Mouse (Mus musculus): Measurements from ENCODE around the gene Egfl8. TPM values are rescaled to one million over a fixed set of nuclear protein-coding genes. Genes with fewer than 3 reads are reported as not detected.
A peak's percentile ranks its signal among the peaks of the same experiment; 100 is the strongest.

Egfl8 gene
- polyA plus RNA-seq, 1 experiment = 7.2 TPM

DNA sequence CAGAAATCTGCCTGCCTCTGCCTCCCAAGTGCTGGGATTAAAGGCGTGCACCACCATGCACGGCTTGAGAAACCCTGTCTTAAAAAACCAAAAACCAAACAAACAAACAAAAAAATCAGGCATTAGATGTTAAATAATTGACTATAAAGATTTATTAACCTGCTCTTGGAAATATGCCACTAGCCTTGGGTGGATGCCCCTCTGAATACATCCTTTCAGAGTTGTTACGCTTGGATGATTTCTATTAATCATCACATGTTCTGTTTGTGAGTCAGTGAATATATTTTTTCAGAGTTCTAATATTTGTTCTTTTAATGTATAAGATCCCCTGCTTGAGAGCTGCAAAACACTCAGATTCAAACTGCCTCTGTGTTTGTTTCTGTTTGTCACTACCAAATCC lies 9.2 kb upstream of the Egfl8 start:
- WGBS = 90% methylated on average over 3 of the region's 3 CpGs
- H3K4me1 ChIP-seq (ENCODE audit: control insufficient read depth, insufficient read depth, low read length) = no peaks in the 10 kb centered on the region
- no peak overlapping the region for H3K4me3 ChIP-seq (replicated peaks; ENCODE audit: control insufficient read depth, low read depth, low read length)
- TF ChIP-seq POLR2A (IDR thresholded peaks at IDR 0.05; ENCODE audit: borderline replicate concordance, control insufficient read depth, low read depth, low read length) = no peak
- TF ChIP-seq CTCF (IDR thresholded peaks at IDR 0.05; ENCODE audit: control insufficient read depth, insufficient read depth, low read length) = no peak
- no peak overlapping the region for H3K27ac ChIP-seq (ENCODE audit: control insufficient read depth, insufficient read depth, low read depth, low read length, poor library complexity)

DNA sequence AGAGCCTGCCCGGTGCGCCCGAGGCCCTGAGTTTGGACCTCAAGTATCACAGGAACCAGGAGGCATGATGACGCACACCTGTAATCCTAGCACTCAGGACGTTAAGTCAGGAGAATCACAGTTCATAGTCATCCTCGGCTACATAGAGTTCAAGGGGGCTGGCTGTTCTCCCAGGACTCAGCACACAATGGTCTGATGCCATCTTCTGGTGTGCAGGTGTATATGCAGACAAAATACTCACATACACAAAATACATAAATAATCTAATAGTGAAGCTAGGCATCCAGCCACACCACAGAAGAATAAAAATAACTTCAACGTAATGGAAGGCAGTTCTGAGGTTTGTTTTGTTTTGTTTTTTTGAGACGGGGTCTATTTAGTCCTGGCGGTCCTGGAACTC lies 7.4 kb upstream of the Egfl8 start:
- Histone ChIP-seq H3K4me1 (ENCODE audit: control insufficient read depth, insufficient read depth, low read length) (no peaks in the 10 kb centered on the region), H3K27ac (ENCODE audit: control insufficient read depth, insufficient read depth, low read depth, low read length, poor library complexity) (no peak overlapping the region), H3K4me3 (replicated peaks; ENCODE audit: control insufficient read depth, low read depth, low read length) (no peak overlapping the region)
- TF ChIP-seq POLR2A (IDR thresholded peaks at IDR 0.05; ENCODE audit: borderline replicate concordance, control insufficient read depth, low read depth, low read length) = no peak
- TF ChIP-seq CTCF (IDR thresholded peaks at IDR 0.05; ENCODE audit: control insufficient read depth, insufficient read depth, low read length) = no peak
- 84% methylated on average over 9 of the region's 9 CpGs for WGBS

DNA sequence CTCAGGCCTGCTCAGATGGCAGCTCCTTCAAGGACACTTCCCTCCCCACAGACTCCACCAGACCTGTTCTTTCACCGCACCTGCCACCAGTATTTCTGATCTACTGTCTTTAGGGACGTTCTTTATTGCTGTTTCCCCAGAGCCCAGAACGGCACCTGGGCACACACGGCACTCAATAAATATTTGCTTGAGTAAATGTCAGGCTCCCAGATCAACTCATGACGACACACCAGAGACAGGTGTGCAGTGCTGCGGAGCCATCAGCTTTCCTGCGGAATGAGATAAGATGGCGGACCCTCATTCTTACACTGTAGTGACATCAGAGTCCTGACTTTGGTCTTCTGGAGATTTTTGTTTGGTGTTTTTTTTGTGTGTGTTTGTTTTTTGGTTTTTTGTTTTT lies 5.2 kb upstream of the Egfl8 start:
- TF ChIP-seq CTCF (IDR thresholded peaks at IDR 0.05; ENCODE audit: control insufficient read depth, insufficient read depth, low read length) (no peak), POLR2A (IDR thresholded peaks at IDR 0.05; ENCODE audit: borderline replicate concordance, control insufficient read depth, low read depth, low read length) (no peak)
- 89% methylated on average over 8 of the region's 8 CpGs for WGBS
- no peak overlapping the region for H3K27ac ChIP-seq (ENCODE audit: control insufficient read depth, insufficient read depth, low read depth, low read length, poor library complexity)

DNA sequence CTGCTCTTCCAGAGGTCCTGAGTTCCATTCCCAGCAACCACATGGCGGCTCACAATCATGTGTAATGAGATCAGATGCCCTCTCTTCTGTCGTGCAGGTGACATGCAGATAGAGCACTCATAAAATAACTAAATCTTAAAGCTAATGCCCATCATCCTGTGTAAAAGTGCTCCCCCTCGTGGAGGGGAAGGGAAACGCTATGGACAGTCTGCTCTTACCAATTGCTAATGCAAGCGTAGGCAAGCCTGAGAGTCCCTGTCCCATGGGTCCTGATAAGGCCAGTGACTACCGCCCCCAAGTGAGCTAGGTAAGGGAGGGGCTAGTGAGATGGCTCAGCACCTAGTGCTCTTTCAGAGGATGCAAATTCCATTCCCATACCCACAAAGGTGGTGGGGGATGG lies 3.2 kb upstream of the Egfl8 start:
- WGBS = 9% methylated on average over 6 of the region's 6 CpGs
- H3K4me3 ChIP-seq (replicated peaks; ENCODE audit: control insufficient read depth, low read depth, low read length) = no peak overlapping the region
- TF ChIP-seq CTCF (IDR thresholded peaks at IDR 0.05; ENCODE audit: control insufficient read depth, insufficient read depth, low read length) (peak; percentile 75), POLR2A (IDR thresholded peaks at IDR 0.05; ENCODE audit: borderline replicate concordance, control insufficient read depth, low read depth, low read length) (no peak)
- no peak overlapping the region for H3K27ac ChIP-seq (ENCODE audit: control insufficient read depth, insufficient read depth, low read depth, low read length, poor library complexity)
- H3K4me1 ChIP-seq (ENCODE audit: control insufficient read depth, insufficient read depth, low read length) = no peaks in the 10 kb centered on the region

More for the DNA sequence above, 5.2 kb upstream of the Egfl8 start:
- H3K4me3 ChIP-seq (replicated peaks; ENCODE audit: control insufficient read depth, low read depth, low read length) = no peak overlapping the region
- H3K4me1 ChIP-seq (ENCODE audit: control insufficient read depth, insufficient read depth, low read length) = no peaks in the 10 kb centered on the region

DNA sequence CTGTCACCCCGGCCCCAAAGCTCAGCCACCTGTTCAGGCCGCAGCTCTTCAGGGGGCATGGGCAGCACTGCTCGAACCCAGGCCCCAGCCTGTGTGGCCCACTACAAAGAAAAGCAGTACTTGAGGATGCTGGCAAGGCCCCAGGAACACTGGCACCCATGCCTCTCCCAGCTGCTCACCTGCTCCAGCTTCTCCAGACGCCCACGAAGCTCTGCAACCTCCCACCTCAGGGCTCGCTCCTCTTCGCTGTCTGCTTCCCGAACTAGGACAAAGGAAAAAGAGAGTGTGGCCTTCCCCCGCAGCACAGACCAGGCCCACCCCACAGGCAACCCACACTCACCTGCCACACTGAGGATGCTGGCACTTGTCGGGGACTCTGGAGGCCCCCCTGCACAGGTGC lies 1.9 kb downstream of the Egfl8 start:
- Histone ChIP-seq H3K4me1 (ENCODE audit: control insufficient read depth, insufficient read depth, low read length) (peaks cover 2% of the 10 kb centered on the region; the same call in 1 of the 2 replicates), H3K4me3 (replicated peaks; ENCODE audit: control insufficient read depth, low read depth, low read length) (no peak overlapping the region), H3K27ac (ENCODE audit: control insufficient read depth, insufficient read depth, low read depth, low read length, poor library complexity) (no peak overlapping the region)
- WGBS = 84% methylated on average over 10 of the region's 10 CpGs
- TF ChIP-seq CTCF (IDR thresholded peaks at IDR 0.05; ENCODE audit: control insufficient read depth, insufficient read depth, low read length) (no peak), POLR2A (IDR thresholded peaks at IDR 0.05; ENCODE audit: borderline replicate concordance, control insufficient read depth, low read depth, low read length) (no peak)

DNA sequence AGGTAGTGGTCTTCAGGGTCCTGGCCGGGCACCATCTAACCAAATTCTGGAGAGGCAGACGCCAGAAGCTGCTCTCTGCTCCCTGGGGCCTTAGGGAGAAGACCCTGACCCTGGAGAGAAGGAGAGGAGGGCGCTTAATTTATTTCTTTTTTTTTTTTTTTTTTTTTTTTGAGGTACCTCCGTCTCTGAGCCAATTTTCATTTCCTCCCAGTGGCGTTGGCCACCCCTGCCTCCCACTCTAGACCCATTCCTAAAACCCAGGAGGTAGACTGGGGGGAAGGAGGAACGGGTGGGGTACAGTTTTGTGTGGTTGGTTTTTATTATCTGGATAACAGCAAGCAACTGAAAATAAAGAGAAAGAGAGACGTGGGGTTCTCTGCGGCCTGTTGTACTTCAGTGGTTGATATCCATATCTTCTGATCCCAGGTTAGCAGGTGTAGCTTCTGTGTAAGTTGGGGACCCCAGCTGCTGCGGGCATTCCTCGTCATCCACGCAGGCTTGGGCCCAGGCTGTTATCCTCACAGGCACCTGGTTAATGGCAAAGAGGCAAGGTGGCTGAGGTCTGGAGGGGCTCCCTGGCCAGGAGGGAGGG lies 2.6 kb downstream of the Egfl8 start:
- no peak overlapping the region for H3K4me3 ChIP-seq (replicated peaks; ENCODE audit: control insufficient read depth, low read depth, low read length)
- peaks cover 2% of the 10 kb centered on the region; the same call in 1 of the 2 replicates for H3K4me1 ChIP-seq (ENCODE audit: control insufficient read depth, insufficient read depth, low read length)
- no peak for TF ChIP-seq POLR2A (IDR thresholded peaks at IDR 0.05; ENCODE audit: borderline replicate concordance, control insufficient read depth, low read depth, low read length)
- no peak for TF ChIP-seq CTCF (IDR thresholded peaks at IDR 0.05; ENCODE audit: control insufficient read depth, insufficient read depth, low read length)
- 57% methylated on average over 11 of the region's 11 CpGs for WGBS
- no peak overlapping the region for H3K27ac ChIP-seq (ENCODE audit: control insufficient read depth, insufficient read depth, low read depth, low read length, poor library complexity)

DNA sequence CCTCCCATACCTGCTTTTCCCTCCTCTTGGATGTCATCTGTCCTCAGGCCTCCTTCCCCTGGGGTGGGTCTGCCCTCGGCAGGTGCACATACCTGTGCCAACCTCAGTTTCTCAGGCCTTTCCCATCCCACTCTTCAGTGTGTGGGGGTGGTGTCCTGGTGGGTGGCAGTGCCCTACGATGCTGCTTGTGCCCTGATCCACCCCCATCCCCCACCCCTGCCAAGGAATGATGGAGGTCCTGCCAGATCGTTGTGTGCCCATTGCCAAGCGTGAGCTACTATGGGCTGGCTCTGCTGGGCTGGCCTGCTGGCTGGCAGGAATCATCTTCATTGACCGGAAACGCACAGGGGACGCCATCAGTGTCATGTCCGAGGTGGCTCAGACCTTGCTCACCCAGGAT lies 4.7 kb downstream of the Egfl8 start:
- peaks cover 8% of the 10 kb centered on the region; the same call in 1 of the 2 replicates for H3K4me1 ChIP-seq (ENCODE audit: control insufficient read depth, insufficient read depth, low read length)
- H3K4me3 ChIP-seq (replicated peaks; ENCODE audit: control insufficient read depth, low read depth, low read length) = no peak overlapping the region
- TF ChIP-seq POLR2A (IDR thresholded peaks at IDR 0.05; ENCODE audit: borderline replicate concordance, control insufficient read depth, low read depth, low read length) (0 out of 2 replicates have a peak, but pooled peaks have one; percentile 22), CTCF (IDR thresholded peaks at IDR 0.05; ENCODE audit: control insufficient read depth, insufficient read depth, low read length) (no peak)
- 91% methylated on average over 8 of the region's 8 CpGs for WGBS
- H3K27ac ChIP-seq (ENCODE audit: control insufficient read depth, insufficient read depth, low read depth, low read length, poor library complexity) = no peak overlapping the region

DNA sequence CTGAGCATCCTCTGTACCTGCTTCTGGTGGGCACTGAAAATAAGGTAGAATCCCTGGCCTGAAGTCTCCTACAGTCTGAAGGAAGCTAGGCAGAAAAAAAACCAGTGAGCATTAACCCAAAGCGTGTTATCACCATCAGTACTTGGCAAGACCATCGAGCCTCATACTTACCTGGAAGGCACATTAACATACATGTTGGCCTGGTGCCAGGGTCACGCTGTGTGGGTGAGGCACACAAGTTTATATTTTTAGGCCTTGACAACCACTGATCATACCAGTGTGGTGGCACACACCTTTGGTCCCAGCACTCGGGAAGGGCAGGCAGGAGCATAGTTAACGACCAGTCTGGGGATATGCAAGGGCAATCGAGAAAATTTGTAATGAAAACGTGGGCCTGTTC lies 7.8 kb downstream of the Egfl8 start:
- Histone ChIP-seq H3K4me1 (ENCODE audit: control insufficient read depth, insufficient read depth, low read length) (peaks cover 8% of the 10 kb centered on the region; the same call in 1 of the 2 replicates), H3K27ac (ENCODE audit: control insufficient read depth, insufficient read depth, low read depth, low read length, poor library complexity) (no peak overlapping the region), H3K4me3 (replicated peaks; ENCODE audit: control insufficient read depth, low read depth, low read length) (no peak overlapping the region)
- WGBS = 64% methylated on average over 7 of the region's 7 CpGs
- TF ChIP-seq CTCF (IDR thresholded peaks at IDR 0.05; ENCODE audit: control insufficient read depth, insufficient read depth, low read length) (no peak), POLR2A (IDR thresholded peaks at IDR 0.05; ENCODE audit: borderline replicate concordance, control insufficient read depth, low read depth, low read length) (no peak)

Measured in bone marrow, adult 2 months (tissue).